Mouse (Mus musculus) thymus, adult 2 months (tissue): ENCODE data around the gene Mgea5.

ENCODE experiments used
- CTCF ChIP-seq: fragments of 200-500 bp; IDR thresholded peaks from 2 replicates; pipeline ENCODE4 v1.5.1; 2012; ENCODE audit warnings: mild to moderate bottlenecking, control low read depth, low read length, moderate library complexity, borderline replicate concordance; ENCODE audit not compliant: control insufficient read depth, poor library complexity, insufficient read depth; ENCODE audit errors: extremely low read depth
- POLR2A ChIP-seq: fragments of 200-500 bp; IDR thresholded peaks from 2 replicates; pipeline ENCODE4 v1.6.1; 2012; ENCODE audit warnings: mild to moderate bottlenecking, low read length, control low read depth, moderate library complexity; ENCODE audit not compliant: control insufficient read depth, poor library complexity, insufficient read depth; ENCODE audit errors: extremely low read depth

DNA sequence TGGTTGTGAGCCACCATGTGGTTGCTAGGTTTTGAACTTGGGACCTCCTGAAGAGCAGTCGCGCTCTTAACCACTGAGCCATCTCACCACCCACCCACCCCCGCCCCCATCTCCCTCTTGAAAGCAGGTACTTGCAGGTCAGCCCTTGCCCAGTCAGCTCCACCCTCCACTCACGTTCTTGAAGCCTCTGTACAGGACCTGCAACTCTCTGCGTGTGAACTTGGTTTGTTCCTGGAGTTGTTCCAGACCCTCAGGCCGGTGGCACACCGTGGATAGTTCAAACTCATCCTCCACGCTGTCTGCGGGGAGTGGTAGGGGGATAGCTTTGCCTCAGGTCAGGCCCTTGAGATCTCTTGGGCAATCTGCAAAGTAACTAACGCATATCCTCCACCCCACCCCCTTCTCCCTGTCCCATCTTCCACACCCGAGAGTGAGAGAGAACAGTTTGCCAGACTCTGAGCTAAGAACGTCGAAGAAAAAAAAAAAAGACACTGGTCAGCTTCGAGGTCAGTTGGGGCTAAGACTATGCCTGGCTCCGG, 11.8 kb upstream of the Mgea5 start:
- TF ChIP-seq CTCF, result no peak
- no peak for TF ChIP-seq POLR2A
